Mouse (Mus musculus) NIH3T3 (cell line): ENCODE measurements around the gene Zcchc10.
A peak's percentile ranks its signal among the peaks of the same experiment; 100 is the strongest.
"Not testable (repeated sequence)": the region's sequence is repeated elsewhere in the genome, so short reads cannot be mapped to it uniquely, and the experiment has no call there.

Source experiments
- DNase-seq: peaks from one replicate; pipeline ENCODE4 v3.0.0-alpha.2; 2012; ENCODE audit warnings: low read depth

Zcchc10 gene

GRCm38 (mm10) chr11:53316996-53317395 lies 7.5 kb upstream of the Zcchc10 start:
- no peak for DNase-seq

GRCm38 (mm10) chr11:53318041-53318440 lies 6.4 kb upstream of the Zcchc10 start:
- no peak for DNase-seq

GRCm38 (mm10) chr11:53318568-53318967 lies 5.9 kb upstream of the Zcchc10 start:
- not testable (repeated sequence) for DNase-seq

GRCm38 (mm10) chr11:53319867-53320266 lies 4.6 kb upstream of the Zcchc10 start:
- peak; percentile 20 for DNase-seq

GRCm38 (mm10) chr11:53330325-53330724 lies 5.8 kb downstream of the Zcchc10 start:
- DNase-seq, result no peak

GRCm38 (mm10) chr11:53331121-53331520 lies 6.6 kb downstream of the Zcchc10 start:
- no peak for DNase-seq

GRCm38 (mm10) chr11:53332076-53332680 lies 7.7 kb downstream of the Zcchc10 start:
- DNase-seq, result no peak

GRCm38 (mm10) chr11:53335505-53336181 lies 11.2 kb downstream of the Zcchc10 start:
- no peak for DNase-seq

- DNase-seq, result no peak
Measured at GRCm38 (mm10) chr11:53336182-53336571, 11.7 kb downstream of the Zcchc10 start.

GRCm38 (mm10) chr11:53336924-53337323 lies 12.4 kb downstream of the Zcchc10 start:
- no peak for DNase-seq

- DNase-seq, result no peak
Measured at GRCm38 (mm10) chr11:53337684-53338083, 13.2 kb downstream of the Zcchc10 start.

GRCm38 (mm10) chr11:53341019-53341418 lies 16.5 kb downstream of the Zcchc10 start:
- not testable (repeated sequence) for DNase-seq

- DNase-seq, result no peak
Measured at GRCm38 (mm10) chr11:53342711-53343110, 18.2 kb downstream of the Zcchc10 start.

- DNase-seq, result no peak
Measured at GRCm38 (mm10) chr11:53345328-53345727, 20.8 kb downstream of the Zcchc10 start.

GRCm38 (mm10) chr11:53345738-53346137 lies 21.3 kb downstream of the Zcchc10 start:
- DNase-seq, result no peak

- peak; percentile 94 for DNase-seq
Measured at GRCm38 (mm10) chr11:53350291-53351223, 26.1 kb downstream of the Zcchc10 start, which contains the start of gene Aff4. Gene Aff4, plus strand, starts transcription at chr11:53350833.

GRCm38 (mm10) chr11:53351224-53351942 lies 26.9 kb downstream of the Zcchc10 start:
- peak; percentile 80 for DNase-seq

GRCm38 (mm10) chr11:53351943-53352590 lies 27.6 kb downstream of the Zcchc10 start:
- DNase-seq, result peak; percentile 49

GRCm38 (mm10) chr11:53358504-53359155 lies 34.2 kb downstream of the Zcchc10 start:
- no peak for DNase-seq

- no peak for DNase-seq
Measured at GRCm38 (mm10) chr11:53367032-53367431, 42.6 kb downstream of the Zcchc10 start.

- DNase-seq, result no peak
Measured at GRCm38 (mm10) chr11:53378918-53379317, 54.4 kb downstream of the Zcchc10 start.
